Mouse (Mus musculus) heart, postnatal 0 days (tissue): ENCODE results near the gene Fancf.

Source experiments
- CTCF ChIP-seq: IDR thresholded peaks from 2 replicates; pipeline ENCODE4 v1.5.1; 2016; ENCODE audit warnings: antibody characterized with exemption, control low read depth, low read depth
- EP300 ChIP-seq: IDR thresholded peaks from 2 replicates; pipeline ENCODE4 v1.6.1; 2016; ENCODE audit warnings: antibody characterized with exemption, low read depth

DNA sequence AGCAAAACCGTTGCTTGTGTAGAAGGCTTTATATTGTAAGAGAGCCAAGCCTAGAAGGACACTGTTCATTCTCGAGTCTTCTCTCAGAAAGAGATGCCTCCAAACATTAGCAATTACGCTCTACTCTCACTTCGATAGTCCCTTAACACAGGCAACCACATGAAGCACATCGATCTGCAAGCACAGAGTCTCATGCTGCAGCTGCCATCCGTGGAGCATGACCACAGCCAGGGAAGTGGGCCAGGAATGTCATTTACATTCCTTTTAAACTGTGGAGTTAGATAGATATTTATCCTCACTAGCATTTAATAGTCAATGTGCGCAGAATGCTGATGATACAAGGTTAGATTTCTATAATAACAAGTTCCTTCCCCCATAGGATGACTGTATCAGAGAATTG lies 21.6 kb downstream of the Fancf start:
- TF ChIP-seq CTCF (no peak), EP300 (no peak)
